Mouse (Mus musculus) T-helper 2 cell (primary cell): Measurements from ENCODE around the gene 4931414P19Rik.

Experiments
- in situ Hi-C: fragments of 300-600 bp; cut with MboI, MseI; formaldehyde crosslinking; loops from one replicate; pipeline ENCODE4 v1.15.1; 2025; ENCODE audit warnings: high pct_unique_total_duplicates

Gene 4931414P19Rik

DNA sequence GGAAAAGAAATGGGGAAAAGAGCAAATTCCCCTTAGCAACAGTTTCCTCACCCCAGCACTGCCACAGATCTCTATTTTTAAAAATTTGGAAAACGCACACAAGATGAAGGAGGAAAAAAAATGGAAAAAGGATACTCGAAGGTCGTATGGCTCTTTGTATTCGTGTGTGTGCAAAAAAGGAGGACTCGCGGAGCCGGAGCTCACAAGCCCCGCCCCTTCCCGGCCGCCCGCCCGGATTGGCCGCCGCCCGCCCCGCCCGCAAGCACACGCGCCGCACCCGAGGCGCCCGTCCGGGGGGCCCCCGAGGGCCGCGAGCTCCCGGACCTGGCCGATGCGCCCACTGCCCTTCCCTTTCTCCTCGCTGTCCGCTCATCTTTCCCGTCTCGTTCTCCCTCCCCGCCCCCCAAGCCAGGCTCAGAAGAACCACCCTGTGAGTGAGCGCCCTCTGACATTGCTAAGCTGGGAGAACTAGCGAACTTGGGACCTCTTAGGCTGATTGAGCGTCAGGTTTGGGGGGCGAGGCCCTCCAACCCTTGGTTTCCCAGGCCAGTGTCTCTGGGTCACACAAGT, at the start of gene 4931414P19Rik:
4931414P19Rik (minus strand) TSS at position 242 of the 570 bp plus-strand sequence.
- in situ Hi-C loops, result no loop called here

DNA sequence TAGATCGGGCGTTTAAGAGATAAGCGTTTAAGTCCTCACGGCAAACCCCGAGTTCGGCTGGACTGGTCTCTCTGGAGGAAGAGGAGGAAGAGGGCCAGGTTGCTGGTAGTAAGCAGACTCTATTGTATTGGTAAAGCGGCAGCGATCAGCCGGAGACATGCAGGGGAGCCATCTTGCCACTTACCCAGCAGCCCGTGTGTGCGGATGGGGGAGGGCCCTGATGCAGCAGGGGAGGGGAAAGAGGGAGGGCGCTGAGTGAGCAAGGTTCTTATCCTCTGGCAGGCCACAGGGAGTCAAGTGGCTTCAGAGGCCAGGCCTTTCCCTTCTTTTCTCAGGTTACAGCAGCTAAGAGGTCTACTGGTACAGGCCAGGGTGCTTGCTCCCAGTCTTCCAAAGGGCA, 47.7 kb upstream of the 4931414P19Rik start:
- in situ Hi-C loops, result loop anchor here (5.0 kb wide), 1 partner anchor 44 kb away; the partner anchor contains the start of gene Gm29776

DNA sequence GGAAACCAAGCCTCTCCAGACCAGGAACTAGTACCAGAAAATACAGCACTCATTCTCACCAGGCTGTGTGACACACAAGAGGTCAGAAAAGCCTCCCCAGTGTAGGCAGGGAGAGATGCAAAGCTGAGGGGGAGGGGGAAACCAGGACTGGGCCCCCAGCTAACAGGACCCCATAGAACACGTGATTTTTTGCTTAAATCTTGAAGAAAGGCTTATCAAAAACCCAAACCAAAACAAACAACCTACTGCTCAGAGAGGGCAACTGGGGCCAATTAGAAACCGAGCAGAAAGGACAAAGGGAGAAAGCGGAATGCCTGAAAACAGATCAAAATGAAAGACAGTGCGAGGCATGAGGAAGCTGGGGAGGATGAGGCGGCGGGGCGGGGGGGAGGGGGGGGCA, 47.0 kb upstream of the 4931414P19Rik start:
- in situ Hi-C loops, result loop anchor here (5.0 kb wide), 1 partner anchor 45 kb away; the partner anchor contains the start of gene Gm29776

DNA sequence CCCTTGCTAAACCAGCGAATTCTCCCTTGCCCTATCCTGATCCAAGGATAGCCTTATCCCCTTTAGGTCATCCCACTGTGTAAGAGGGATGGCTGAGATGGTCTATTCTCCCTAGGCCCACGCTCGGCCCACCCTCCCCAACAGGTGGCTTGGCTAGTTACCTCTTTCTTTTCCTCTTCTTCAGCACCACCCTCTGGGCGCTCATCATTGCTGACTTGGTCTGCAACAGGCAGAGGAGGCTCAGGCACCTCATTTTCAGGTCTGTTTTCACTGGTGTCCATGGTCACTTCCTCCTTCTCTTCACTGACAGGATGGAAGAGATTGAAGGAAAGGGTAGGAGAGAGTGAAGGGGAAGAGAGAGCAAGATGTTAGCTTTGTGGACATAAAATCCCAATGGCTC, 45.8 kb upstream of the 4931414P19Rik start:
- in situ Hi-C loops, result loop anchor here (5.0 kb wide), 1 partner anchor 46 kb away; the partner anchor contains the start of gene Gm29776

DNA sequence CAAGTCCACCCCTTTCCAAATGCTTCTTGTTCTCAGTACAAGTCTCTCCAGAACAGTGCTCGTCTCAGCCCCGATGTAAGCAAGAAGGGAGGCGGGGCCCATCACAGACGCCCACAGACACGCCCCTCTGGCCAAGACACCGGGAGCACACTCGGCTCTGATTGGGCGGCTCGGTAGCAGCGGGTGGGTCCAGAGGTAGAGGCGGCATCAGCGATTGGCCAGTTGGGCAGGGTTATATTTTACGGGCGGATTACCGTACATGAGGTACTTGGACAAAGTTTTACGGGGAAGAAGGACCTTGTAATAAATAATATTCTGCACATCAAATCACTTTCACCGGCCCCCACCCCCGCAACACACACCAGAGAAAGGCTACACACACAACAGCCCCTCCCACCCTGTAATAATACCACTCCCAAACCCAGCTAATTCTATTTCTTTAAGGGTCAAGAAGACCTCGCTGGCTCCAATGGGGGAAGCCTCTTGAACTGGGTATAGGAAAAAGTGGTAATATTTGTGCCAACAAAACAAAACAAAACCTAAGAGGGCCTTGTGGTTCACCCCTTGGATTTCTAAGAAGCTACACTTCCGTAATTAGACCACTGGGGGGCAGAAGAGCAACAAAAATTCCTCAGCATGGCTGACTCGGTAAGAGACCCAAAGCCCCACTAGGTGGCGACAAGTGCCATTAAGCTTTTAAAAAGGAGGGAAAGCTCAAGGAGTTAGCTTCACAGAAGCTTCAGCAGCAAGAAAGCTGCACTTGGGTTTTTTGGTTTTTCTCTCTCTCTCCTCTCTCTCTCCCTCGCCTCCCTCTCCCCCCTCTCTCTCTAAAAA, 45.0 kb upstream of the 4931414P19Rik start:
- in situ Hi-C loops, result loop anchor here (5.0 kb wide), 1 partner anchor 46 kb away; the partner anchor contains the start of gene Gm29776

DNA sequence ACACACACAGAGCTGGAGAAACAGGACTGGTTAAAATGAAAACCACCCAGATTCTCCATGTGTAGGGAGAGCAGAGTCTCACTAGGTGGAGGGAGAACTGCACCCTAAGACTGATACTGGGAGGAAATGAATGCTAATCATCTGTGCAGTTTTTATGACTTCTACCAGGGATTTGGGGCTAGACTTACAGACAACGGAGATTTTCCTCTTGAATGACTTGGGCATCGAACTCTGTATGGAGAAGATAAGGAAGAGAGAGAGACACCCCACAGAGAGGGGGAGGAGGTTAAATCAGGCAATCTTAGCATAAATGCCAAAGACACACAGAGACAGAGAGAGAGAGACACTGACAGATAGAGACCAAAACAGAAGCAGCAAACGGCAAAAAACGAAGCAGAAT, 42.1 kb upstream of the 4931414P19Rik start:
- in situ Hi-C loops, result no loop called here

DNA sequence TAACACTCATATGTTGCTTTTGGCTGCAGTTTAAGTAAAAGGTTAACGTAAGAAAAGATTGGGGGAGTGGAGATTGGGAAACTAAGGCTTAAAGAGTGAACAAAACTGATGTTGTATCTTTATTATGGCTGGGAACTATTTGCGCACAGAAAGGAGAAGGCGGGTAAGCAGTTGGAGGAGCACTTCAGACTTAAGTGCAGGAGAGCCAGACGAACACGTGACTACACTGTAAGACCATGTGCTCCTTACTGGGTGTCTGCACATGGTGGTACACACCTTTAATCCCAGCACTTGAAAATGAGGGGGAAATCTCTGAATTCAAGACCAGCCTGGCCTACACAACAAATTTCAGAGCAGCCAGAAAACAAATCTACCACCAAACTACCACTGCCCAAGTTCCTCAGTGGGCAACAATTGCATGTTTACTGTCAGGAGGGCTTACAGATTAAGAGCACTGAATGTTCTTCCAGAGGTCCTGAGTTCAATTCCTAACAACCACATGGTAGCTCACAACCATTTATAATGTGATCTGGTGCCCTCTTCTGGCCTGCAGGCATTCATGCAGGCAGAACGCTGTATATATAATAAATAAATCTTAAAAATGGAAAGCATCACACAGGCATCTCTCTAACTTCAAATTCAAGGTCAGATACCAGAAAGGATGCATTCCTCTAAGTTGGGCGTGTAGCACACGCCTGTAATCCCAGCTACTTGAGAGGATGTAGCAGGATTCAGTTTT, 41.3 kb upstream of the 4931414P19Rik start:
- in situ Hi-C loops, result no loop called here

DNA sequence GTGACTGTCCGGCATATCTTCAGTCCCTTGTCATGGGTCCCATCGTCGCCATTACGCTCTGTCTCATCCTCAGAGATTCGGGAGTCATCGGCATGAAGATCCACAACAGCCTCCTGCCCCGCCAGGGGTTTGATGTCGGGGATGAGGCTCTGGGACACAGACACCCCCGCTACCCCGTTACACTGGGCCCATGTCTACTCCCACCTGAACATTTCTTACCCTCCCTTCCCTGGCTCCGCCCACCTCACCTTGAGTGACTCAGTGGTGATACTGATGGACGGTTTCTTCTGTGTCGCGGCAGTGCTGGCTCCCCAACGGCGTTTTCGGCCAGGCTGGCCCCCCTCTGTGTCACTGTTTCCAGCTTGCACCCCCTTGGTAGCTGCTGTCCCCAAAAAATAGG, 40.7 kb upstream of the 4931414P19Rik start:
- in situ Hi-C loops, result no loop called here

DNA sequence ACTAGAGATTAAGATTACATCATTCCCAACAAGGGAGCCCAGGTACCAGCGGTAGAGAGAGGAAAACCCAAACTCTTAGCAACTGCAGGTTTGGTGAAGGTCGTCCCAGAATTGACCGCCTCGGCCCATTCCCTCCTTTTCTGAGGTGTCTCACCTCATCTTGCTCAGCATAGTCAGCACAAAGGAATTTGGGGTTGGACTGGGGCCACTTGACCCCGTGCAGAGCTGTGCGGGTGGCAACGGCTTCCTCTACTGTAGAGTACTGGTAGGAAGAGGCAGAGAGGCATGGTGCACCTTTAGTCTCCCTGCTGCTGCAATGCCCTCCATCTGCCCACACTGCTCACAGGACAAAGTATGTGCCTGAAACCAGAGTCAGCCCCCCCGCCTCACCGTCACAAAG, 38.5 kb upstream of the 4931414P19Rik start:
- in situ Hi-C loops, result loop anchor here (5.0 kb wide), 1 partner anchor 72 kb away; no protein-coding TSS in a partner anchor

DNA sequence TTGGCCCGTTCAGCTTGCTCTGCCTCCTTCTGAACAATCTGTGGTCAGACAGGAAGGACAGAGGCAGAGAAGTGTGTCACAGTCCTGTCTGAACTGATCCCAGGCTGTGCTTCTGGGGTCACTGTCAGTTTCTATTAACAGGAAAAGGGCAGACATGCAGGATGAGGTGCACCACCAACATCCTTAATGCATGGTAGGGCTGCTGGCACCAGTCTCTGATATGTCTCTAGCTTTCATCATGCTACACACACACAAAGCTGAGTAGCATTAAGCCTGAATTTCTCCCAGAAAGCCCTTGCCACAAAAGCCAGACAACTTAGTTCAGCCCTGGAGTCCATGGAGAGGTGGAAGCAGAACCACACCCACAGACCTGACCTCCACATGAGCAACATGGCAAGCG, 37.2 kb upstream of the 4931414P19Rik start:
- in situ Hi-C loops, result loop anchor here (5.0 kb wide), 1 partner anchor 71 kb away; no protein-coding TSS in a partner anchor

DNA sequence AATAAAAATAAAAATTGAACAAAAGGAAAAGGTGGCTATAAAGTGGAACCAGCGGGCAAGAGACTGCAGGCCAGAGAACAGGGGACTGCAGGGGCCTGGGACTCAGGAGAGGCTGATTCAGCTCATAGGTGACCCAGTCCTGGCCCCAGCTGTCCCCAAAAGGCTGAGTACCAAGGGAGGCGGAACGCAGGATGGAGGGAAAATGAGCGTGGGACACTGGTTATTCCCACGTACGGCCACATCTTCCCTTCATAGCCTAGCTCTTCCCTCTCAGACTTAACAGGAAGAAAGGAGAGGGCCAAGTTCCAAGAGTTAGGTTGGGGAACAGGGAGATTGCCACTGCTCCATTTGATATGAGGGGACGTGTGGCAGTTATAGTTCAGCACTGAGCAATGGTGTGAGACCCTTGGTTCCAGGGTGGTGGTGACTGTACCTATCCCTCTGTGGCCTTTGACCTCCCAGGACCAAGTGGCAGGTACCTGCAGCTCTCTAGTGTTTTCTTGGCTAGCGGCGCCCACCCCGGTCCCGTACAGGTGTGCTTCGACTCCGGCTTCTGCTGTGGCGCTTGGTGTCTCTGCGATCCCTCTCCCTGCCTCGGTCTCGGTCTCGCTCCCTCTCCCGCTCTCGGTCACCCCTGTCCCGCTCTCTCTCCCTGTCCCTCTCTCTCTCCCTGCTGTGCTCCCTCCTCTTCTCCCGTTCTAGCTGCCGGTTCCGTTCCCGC, 36.6 kb upstream of the 4931414P19Rik start:
- in situ Hi-C loops, result loop anchor here (5.0 kb wide), 1 partner anchor 70 kb away; no protein-coding TSS in a partner anchor

DNA sequence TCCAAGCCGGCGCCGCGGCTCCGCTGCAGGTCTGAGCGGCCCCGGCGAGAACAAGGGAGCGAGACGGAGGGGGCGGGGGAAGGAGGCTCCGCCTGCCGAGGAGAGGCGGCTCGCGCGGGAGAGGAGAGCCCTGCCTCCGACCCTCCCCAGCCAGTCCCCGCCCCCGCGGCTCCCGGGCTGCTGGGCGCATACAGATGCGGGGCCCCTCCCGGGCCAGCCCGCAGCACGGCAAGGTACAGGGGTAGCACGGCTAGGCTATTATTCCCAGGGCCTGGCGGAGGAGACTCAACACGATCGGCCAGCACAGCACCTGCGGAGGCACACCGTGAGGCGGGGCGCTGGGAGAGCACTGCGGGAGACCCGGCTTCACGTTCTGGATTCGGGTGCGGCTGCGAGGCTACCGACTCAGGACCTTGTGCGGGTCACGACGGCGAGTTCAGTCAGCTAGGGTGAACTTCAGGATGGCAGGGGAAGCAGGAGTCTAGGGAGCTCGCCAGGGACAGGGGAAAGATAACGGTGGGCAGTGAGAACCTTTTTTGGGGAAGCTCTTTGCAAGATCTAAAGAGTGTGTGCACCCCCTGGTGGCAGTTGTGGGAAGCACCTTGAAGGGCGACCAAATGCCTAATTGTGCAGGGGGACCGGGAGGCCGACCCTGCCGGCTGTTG, 35.6 kb upstream of the 4931414P19Rik start, which contains the start of gene Cdh24:
Cdh24 (minus strand) TSS at position 60 of the 665 bp plus-strand sequence.
- in situ Hi-C loops, result loop anchor here (5.0 kb wide), 1 partner anchor 69 kb away; no protein-coding TSS in a partner anchor

DNA sequence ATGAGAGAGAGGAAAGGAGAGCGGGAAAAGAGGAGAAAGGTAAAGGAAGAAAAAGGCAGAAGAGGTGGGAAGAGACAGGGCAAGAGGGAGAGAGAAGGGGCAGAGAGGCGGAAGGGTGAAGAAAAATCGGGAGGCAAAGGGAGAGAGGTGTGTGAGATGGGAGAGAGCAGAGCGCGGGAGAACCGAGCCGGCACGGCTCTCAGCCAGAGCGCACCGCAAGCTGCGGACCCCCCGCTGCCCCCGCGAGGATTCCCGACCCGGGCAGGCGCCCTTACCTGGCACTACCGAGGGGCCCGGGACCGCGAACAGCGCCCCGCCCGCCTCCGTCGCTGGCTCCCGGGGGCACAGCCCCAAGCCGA, 35.1 kb upstream of the 4931414P19Rik start, which contains the start of gene Gm17606:
Gm17606 (plus strand) TSS at position 7 of the 359 bp plus-strand sequence.
- in situ Hi-C loops, result loop anchor here (5.0 kb wide), 1 partner anchor 69 kb away; no protein-coding TSS in a partner anchor

DNA sequence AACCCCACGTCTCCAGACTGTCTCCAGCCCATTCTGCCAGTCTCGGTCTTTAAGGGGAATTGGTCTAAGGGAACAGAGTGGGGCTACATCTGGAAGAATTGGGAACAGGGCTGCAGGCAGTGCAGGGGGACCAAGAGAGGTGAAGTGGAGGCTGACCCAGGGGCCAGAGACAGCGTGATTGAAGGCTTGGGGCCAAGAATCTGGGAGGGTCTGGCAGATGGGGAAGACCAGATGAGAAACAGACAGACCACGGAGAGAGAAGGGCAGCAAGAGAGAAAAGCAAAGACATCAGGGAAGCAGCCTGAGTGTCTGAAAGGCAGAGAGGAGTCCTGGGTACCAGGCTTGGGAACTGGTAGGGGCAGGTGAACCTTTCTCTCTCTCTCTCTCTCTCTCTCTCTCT, 34.3 kb upstream of the 4931414P19Rik start:
- in situ Hi-C loops, result loop anchor here (5.0 kb wide), 1 partner anchor 68 kb away; no protein-coding TSS in a partner anchor

DNA sequence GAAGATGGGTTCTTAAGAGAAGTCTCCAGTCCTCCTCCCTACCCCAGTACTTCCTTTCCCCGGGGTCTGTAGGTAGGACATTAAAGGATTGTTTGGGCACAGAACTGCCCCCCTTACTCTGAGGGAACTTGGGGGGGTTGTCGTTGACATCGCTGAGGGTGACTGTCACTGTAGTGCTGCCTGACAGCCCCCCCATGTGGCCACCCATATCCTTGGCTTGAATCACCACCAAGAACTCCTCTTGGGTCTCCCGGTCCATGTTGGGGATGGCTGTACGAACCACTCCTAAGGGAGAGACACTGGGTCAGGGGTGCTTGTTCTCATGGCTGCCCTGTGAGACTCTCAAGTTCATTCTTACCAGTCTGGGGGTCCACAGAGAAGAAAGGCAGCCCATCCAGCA, 32.4 kb upstream of the 4931414P19Rik start:
- in situ Hi-C loops, result no loop called here

DNA sequence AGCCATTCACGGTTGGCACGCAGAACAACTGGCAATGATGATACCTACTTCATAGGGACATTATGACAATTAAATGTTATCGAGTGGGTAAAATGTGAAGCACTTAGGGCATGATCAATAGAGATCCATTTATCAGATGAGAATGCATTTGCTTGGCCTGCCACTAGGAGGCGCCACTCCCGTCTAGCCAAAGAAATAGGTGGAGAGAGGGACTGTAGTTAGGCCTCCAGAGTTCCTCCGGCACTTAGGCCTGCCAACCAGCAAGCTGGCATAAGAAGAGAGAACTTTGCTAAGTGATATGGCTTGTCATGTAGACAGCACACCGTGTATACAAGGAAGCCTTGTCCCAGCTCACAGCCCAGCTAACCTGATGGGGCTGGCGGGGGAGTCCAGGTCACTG, 31.2 kb upstream of the 4931414P19Rik start:
- in situ Hi-C loops, result no loop called here

DNA sequence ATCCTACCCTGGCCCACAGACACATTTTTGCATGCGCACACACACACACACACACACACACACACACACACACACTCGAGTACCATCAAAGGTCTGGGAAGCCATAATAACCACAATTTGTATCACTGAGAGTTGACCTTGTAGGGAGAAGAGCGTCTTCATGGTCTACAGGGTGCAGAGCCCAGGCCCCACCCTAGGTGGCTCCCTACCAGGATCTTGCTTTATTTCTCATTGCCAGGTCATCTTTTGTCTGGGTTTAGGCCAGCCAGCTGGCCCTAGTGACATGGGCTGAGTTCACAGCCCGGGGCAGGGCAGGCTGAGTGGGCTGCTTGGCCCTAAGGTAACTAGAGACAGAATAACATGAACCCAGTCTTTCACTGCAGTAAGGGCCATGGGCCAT, 28.4 kb upstream of the 4931414P19Rik start:
- in situ Hi-C loops, result no loop called here

DNA sequence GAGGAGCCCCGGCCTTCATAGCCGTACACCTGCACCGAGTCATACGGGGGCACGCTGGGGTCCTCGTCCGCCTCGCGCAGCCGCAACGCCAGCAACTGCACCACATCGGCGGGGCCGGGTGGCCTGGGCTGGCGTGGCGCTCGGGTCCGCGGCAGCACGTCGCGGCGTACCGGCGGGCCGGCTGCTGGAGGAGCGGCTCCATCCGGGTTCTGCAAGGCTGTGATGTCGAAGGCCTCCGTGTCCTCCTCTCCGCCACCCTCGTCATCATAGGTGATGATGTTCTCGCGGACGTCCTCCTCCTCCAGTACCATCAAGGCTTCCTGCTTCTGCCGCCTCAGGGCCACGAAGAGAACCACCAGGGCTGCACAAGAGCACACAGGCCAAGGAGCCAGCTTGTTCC, 26.5 kb upstream of the 4931414P19Rik start:
- in situ Hi-C loops, result no loop called here

DNA sequence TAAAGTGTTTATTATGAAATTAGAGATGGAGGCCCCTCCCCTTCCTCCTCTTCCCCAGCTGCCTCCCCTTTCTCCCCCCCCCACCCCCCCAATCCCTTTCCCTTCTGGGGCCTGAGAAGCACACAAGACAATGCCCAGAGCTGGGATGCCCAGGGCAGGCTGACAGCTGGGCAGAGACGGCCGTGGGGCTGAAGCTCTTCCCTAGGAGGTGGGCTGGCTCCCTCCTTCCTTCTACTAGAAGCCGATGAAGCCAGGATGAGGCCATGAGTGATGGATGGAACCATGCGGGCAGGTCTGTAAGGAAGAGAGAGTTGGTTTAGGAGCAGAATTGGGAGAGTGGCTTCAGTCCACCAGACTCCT, 25.4 kb upstream of the 4931414P19Rik start:
- in situ Hi-C loops, result no loop called here

DNA sequence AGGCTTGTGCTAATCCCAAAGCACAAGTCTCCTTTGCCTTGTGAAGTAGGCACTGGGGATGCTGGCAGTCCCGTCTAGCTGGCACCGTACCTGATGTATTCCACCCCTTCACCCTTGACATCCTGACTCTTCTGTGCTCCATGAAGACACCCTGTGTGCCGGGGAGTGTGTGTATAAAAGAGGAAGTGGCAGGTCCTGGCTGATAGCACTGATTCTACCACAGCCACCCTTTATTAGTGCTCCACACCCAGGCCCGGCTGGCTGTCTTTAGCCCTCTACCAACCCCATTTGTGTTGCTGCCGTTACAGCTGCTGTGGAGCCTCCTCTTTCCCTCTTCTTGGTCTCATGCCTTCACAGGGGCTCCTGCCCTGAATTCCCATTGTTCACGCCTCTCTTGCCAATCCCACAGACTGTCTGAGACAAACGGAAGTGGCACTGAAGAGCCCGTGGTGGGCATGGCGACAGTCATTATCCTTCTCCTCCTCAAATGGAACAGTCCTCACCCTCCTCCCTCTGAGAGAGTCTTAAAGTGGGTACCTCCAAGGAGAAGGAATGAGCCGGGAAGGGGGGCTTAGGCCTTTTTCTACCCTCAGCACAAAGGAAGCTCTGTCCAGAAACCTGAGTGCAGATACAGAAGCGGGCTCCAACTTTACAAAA, 24.9 kb upstream of the 4931414P19Rik start:
- in situ Hi-C loops, result no loop called here
